Mouse (Mus musculus) ES-Bruce4 (cell line): Measurements from ENCODE around the gene Casp7. TPM values are rescaled to one million over a fixed set of nuclear protein-coding genes. Genes with fewer than 3 reads are reported as not detected.

Experiments used
- H3K27ac ChIP-seq: 2 replicates; pipeline ENCODE4 v1.5.1; 2012; ENCODE audit warnings: low read length, inconsistent platforms; ENCODE audit not compliant: insufficient read depth
- H3K27me3 ChIP-seq: 2 replicates; pipeline ENCODE4 v1.6.1; 2012; ENCODE audit warnings: mild to moderate bottlenecking, low read length, inconsistent platforms; ENCODE audit not compliant: control insufficient read depth, poor library complexity, insufficient read depth, severe bottlenecking
- H3K36me3 ChIP-seq: 2 replicates; pipeline ENCODE4 v1.6.1; 2012; ENCODE audit warnings: inconsistent platforms, mild to moderate bottlenecking, low read length, moderate library complexity; ENCODE audit not compliant: control insufficient read depth, poor library complexity, insufficient read depth, severe bottlenecking
- H3K4me1 ChIP-seq: one replicate; pipeline ENCODE4 v1.8.1; 2011; ENCODE audit warnings: low read length; ENCODE audit not compliant: control insufficient read depth, insufficient read depth
- H3K4me3 ChIP-seq: 2 replicates; pipeline ENCODE4 v1.5.1; 2011; ENCODE audit warnings: low read depth, mild to moderate bottlenecking, low read length
- H3K9ac ChIP-seq: 2 replicates; pipeline ENCODE4 v1.6.1; 2012; ENCODE audit warnings: low read depth, mild to moderate bottlenecking, inconsistent platforms; ENCODE audit not compliant: poor library complexity, severe bottlenecking
- H3K9me3 ChIP-seq: replicated peaks from 2 replicates; pipeline ENCODE4 v1.6.1; 2012; ENCODE audit warnings: mild to moderate bottlenecking, low read length, inconsistent platforms; ENCODE audit not compliant: control insufficient read depth, poor library complexity, insufficient read depth, severe bottlenecking
- CTCF ChIP-seq: IDR thresholded peaks from one replicate; pipeline ENCODE4 v1.8.1; 2011; ENCODE audit warnings: low read depth, low read length
- EP300 ChIP-seq: IDR thresholded peaks from 2 replicates; pipeline ENCODE4 v1.6.1; 2011; ENCODE audit warnings: low read depth, low read length; ENCODE audit not compliant: insufficient read depth
- POLR2A ChIP-seq: IDR thresholded peaks from one replicate; pipeline ENCODE4 v1.8.1; 2011; ENCODE audit warnings: low read length; ENCODE audit not compliant: insufficient read depth
- polyA plus RNA-seq: library from polyadenylated mRNA; stranded (reverse); fragments of >200 nt; gene quantifications from 2 replicates; pipeline ENCODE4 v1.2.4, GENCODE M21; 2011; ENCODE audit warnings: low read depth; ENCODE audit not compliant: missing spikeins, insufficient read depth, insufficient read length

The Casp7 gene
- polyA plus RNA-seq, 1 experiment = 19.8 TPM

GRCm38 (mm10) chr19:56436380-56436779, 39.5 kb downstream of the Casp7 start:
- TF ChIP-seq EP300 = no peak
- H3K9me3 ChIP-seq = no peaks in the 10 kb centered on the region

GRCm38 (mm10) chr19:56438357-56439071, 41.6 kb downstream of the Casp7 start:
- Histone ChIP-seq H3K9ac (no peak overlapping the region), H3K36me3 (no peaks in the 10 kb centered on the region), H3K4me3 (no peak overlapping the region), H3K27ac (no peak overlapping the region), H3K4me1 (no peaks in the 10 kb centered on the region), H3K27me3 (no peaks in the 10 kb centered on the region), H3K9me3 (no peaks in the 10 kb centered on the region)
- TF ChIP-seq EP300 = no peak
- TF ChIP-seq CTCF = no peak
- no peak for TF ChIP-seq POLR2A

More at GRCm38 (mm10) chr19:56436380-56436779, 39.5 kb downstream of the Casp7 start:
- Histone ChIP-seq H3K27ac (no peak overlapping the region), H3K4me1 (no peaks in the 10 kb centered on the region), H3K27me3 (no peaks in the 10 kb centered on the region), H3K36me3 (no peaks in the 10 kb centered on the region), H3K9ac (no peak overlapping the region), H3K4me3 (no peak overlapping the region)

DNA sequence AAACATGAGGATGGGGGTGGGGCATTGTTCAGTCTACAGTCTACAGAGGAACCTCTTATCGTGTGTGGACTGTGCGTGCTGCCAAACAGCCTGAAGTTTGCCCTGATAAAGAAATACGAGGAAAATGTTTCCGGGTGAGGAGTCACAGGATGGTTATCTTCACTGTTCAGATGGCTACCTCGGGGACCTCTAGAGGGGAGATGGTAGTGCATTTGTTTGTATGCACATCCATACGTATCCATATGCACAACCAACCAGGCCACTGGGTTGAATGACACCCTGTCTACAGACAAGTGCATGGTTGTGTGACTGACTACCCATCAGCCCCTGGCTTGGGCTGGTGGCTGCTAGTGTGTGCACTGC, 42.1 kb downstream of the Casp7 start:
- no peaks in the 10 kb centered on the region for H3K4me1 ChIP-seq
- TF ChIP-seq POLR2A (no peak), CTCF (no peak), EP300 (no peak)
- no peak overlapping the region for H3K27ac ChIP-seq
- H3K4me3 ChIP-seq = no peak overlapping the region
- no peaks in the 10 kb centered on the region for H3K36me3 ChIP-seq
- H3K27me3 ChIP-seq = no peaks in the 10 kb centered on the region
- no peak overlapping the region for H3K9ac ChIP-seq
- no peaks in the 10 kb centered on the region for H3K9me3 ChIP-seq

- Histone ChIP-seq H3K36me3 (no peaks in the 10 kb centered on the region), H3K27me3 (no peaks in the 10 kb centered on the region), H3K27ac (no peak overlapping the region), H3K9ac (no peak overlapping the region), H3K9me3 (no peaks in the 10 kb centered on the region), H3K4me1 (no peaks in the 10 kb centered on the region), H3K4me3 (no peak overlapping the region)
- no peak for TF ChIP-seq CTCF
- no peak for TF ChIP-seq POLR2A
- TF ChIP-seq EP300 = no peak
These were observed 46.5 kb downstream of the Casp7 start for GRCm38 (mm10) chr19:56443445-56443844.

DNA sequence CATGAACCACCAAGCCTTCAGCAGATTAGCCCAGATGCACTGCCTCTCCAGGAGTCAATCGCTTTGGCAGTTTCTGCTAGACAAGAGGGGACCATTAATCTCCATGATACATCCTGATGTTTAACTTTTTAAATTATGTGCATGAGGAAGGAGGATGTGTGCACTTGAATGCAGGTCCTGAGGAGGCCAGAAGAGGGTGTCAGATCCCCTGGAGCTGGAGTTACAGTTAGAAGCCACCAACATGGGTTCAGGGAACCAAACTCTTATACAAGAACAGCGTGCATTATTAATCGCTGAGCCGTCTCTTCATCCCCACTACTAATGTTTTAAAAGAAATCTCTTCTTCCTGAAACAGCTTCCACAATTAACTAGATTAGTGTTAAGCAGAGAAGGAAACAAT, 51.9 kb downstream of the Casp7 start:
- TF ChIP-seq POLR2A (no peak), EP300 (no peak), CTCF (no peak)
- no peaks in the 10 kb centered on the region for H3K36me3 ChIP-seq
- no peaks in the 10 kb centered on the region for H3K27me3 ChIP-seq
- no peak overlapping the region for H3K9ac ChIP-seq
- H3K4me1 ChIP-seq = no peaks in the 10 kb centered on the region
- no peaks in the 10 kb centered on the region for H3K9me3 ChIP-seq
- no peak overlapping the region for H3K27ac ChIP-seq
- H3K4me3 ChIP-seq = no peak overlapping the region

GRCm38 (mm10) chr19:56449537-56449936, 52.6 kb downstream of the Casp7 start:
- no peak for TF ChIP-seq CTCF
- no peak for TF ChIP-seq EP300
- TF ChIP-seq POLR2A = no peak
- no peaks in the 10 kb centered on the region for H3K9me3 ChIP-seq
- H3K27me3 ChIP-seq = no peaks in the 10 kb centered on the region
- H3K4me1 ChIP-seq = no peaks in the 10 kb centered on the region
- no peak overlapping the region for H3K27ac ChIP-seq
- H3K36me3 ChIP-seq = no peaks in the 10 kb centered on the region
- H3K4me3 ChIP-seq = no peak overlapping the region
- no peak overlapping the region for H3K9ac ChIP-seq
